Mouse (Mus musculus): Measurements from ENCODE around the gene Clcc1. TPM values are rescaled to one million over a fixed set of nuclear protein-coding genes. Genes with fewer than 3 reads are reported as not detected.

Clcc1 gene
- total RNA-seq (2023) = 10 to 100 TPM; 32.7 to 36.7 TPM

GRCm38 (mm10) chr3:108653710-108654379 lies at the start of gene Clcc1:
Gene Clcc1 (plus strand): TSS chr3:108653913.

GRCm38 (mm10) chr3:108722036-108722872 lies 68.5 kb downstream of the Clcc1 start, which contains the start of gene Gpsm2:
Gene Gpsm2 (minus strand): TSS chr3:108722309.

Other genes starting within 250 kb of the Clcc1 start
- 1 to 10 TPM; 1.0 to 1.8 TPM for gene Celsr2, start 238.4 kb upstream of the Clcc1 start, total RNA-seq (2023)
- 10 to 100 TPM; 78.4 to 82.3 TPM for gene Sars, start 208.7 kb upstream of the Clcc1 start, total RNA-seq (2023)
- not detected for gene 1700013F07Rik, start 119.8 kb upstream of the Clcc1 start, total RNA-seq (2023)
- not detected for gene 5330417C22Rik, start 117.4 kb upstream of the Clcc1 start, total RNA-seq (2023)
- gene Tmem167b, start 91.4 kb upstream of the Clcc1 start, total RNA-seq (2023) = 10 to 100 TPM; 36.9 to 38.4 TPM
- 10 to 100 TPM; 24.1 to 30.4 TPM for gene Taf13, start 82.2 kb upstream of the Clcc1 start, total RNA-seq (2023)
- 10 to 100 TPM in 1 of 2 experiments, 1 to 10 TPM in 1; 8.2 to 18.8 TPM for gene Wdr47, start 62.6 kb upstream of the Clcc1 start, total RNA-seq (2023)
- gene Gpsm2, start 68.4 kb downstream of the Clcc1 start, total RNA-seq (2023) = 10 to 100 TPM in 1 of 2 experiments, 1 to 10 TPM in 1; 5.6 to 12.1 TPM
- gene Aknad1, start 85.7 kb downstream of the Clcc1 start, total RNA-seq (2023) = not detected
- gene Stxbp3, start 186.6 kb downstream of the Clcc1 start, total RNA-seq (2023) = 10 to 100 TPM; 87.4 to 96.6 TPM
- gene Fndc7, start 236.1 kb downstream of the Clcc1 start, total RNA-seq (2023) = 1 to 10 TPM; 2.8 to 3.4 TPM